In genomic region chr8:126742081-126742480, GRCm38 (mm10) we compare ENCODE assay signal across 30 mouse cellular contexts.
"Had no signal": no experiment of that assay in that cellular context is flagged by ENCODE, and none has a peak within 500 bp of the region (broad histone marks: within the 10 kb centered on the region; RNA-seq: fewer than 3 reads in every experiment).

No protein-coding gene starts in this region.

- H3K9me3 ChIP-seq: limb, embryonic 10.5 days; limb, embryonic 12.5 days; limb, embryonic 13.5 days; limb, embryonic 15.5 days; liver, embryonic 12.5 days; liver, embryonic 13.5 days; liver, embryonic 15.5 days; lung, embryonic 15.5 days; midbrain, embryonic 10.5 days; midbrain, embryonic 12.5 days; midbrain, embryonic 13.5 days; midbrain, embryonic 15.5 days; neural tube, embryonic 12.5 days had no signal

- DNase-seq: left cerebral cortex, postnatal 4 days; liver; liver, embryonic 13.5 days; liver, postnatal 0 days; lung, adult 18-20 months; lung, adult 2 months; lung, embryonic 14.5 days; lung, postnatal 10 days; lung, postnatal 14 days; lung, postnatal 36 days; lung, postnatal 4 days; midbrain, embryonic 14.5 days had no signal

- H3K4me3 ChIP-seq: limb, embryonic 10.5 days; limb, embryonic 12.5 days; limb, embryonic 13.5 days; limb, embryonic 15.5 days; liver, embryonic 12.5 days; liver, embryonic 13.5 days; liver, embryonic 15.5 days; lung, embryonic 15.5 days; megakaryocyte, embryonic 14.5 days; midbrain, embryonic 10.5 days; midbrain, embryonic 12.5 days; midbrain, embryonic 13.5 days; midbrain, embryonic 15.5 days; myocyte; neural tube, embryonic 12.5 days had no signal

- ATAC-seq: liver, embryonic 12.5 days; liver, postnatal 0 days; lung, postnatal 0 days; midbrain, embryonic 13.5 days; midbrain, embryonic 15.5 days had no signal

- H3K27ac ChIP-seq: limb, embryonic 10.5 days; limb, embryonic 12.5 days; limb, embryonic 13.5 days; limb, embryonic 15.5 days; liver, embryonic 12.5 days; liver, embryonic 13.5 days; liver, embryonic 14.5 days; liver, embryonic 15.5 days; macrophage; midbrain, embryonic 12.5 days; midbrain, embryonic 13.5 days; midbrain, embryonic 15.5 days; neural tube, embryonic 12.5 days had no signal

- H3K9ac ChIP-seq: limb, embryonic 12.5 days; limb, embryonic 13.5 days; limb, embryonic 15.5 days; liver, embryonic 12.5 days; liver, embryonic 13.5 days; liver, embryonic 14.5 days; liver, embryonic 15.5 days; liver, postnatal 0 days; lung, embryonic 14.5 days; lung, embryonic 15.5 days; midbrain, embryonic 12.5 days; midbrain, embryonic 13.5 days; midbrain, embryonic 15.5 days; neural tube, embryonic 12.5 days had no signal

- H3K4me1 ChIP-seq: liver, embryonic 15.5 days; midbrain, embryonic 12.5 days; midbrain, embryonic 15.5 days; neural tube, embryonic 12.5 days had no signal

- H3K27me3 ChIP-seq: limb, embryonic 12.5 days; limb, embryonic 13.5 days; limb, embryonic 15.5 days; liver, embryonic 12.5 days; liver, embryonic 13.5 days; liver, embryonic 15.5 days; lung, embryonic 15.5 days; midbrain, embryonic 12.5 days; midbrain, embryonic 13.5 days; midbrain, embryonic 15.5 days; neural tube, embryonic 12.5 days had no signal

- H3K36me3 ChIP-seq: limb, embryonic 10.5 days; limb, embryonic 12.5 days; limb, embryonic 13.5 days; limb, embryonic 15.5 days; liver, embryonic 12.5 days; liver, embryonic 13.5 days; liver, embryonic 15.5 days; lung, embryonic 15.5 days; midbrain, embryonic 10.5 days; midbrain, embryonic 12.5 days; midbrain, embryonic 13.5 days; midbrain, embryonic 15.5 days; neural tube, embryonic 12.5 days had no signal

- H3K4me2 ChIP-seq: limb, embryonic 12.5 days; limb, embryonic 13.5 days; limb, embryonic 15.5 days; liver, embryonic 11.5 days; liver, embryonic 12.5 days; liver, embryonic 13.5 days; liver, embryonic 15.5 days; lung, embryonic 14.5 days; lung, embryonic 15.5 days; midbrain, embryonic 12.5 days; midbrain, embryonic 13.5 days; midbrain, embryonic 15.5 days; neural tube, embryonic 12.5 days had no signal
